Mouse (Mus musculus): ENCODE results near the gene Smyd4.

GRCm38 (mm10) chr11:75347596-75347995 lies 637 bp upstream of the Smyd4 start:
- TF ChIP-seq CTCF (IDR thresholded peaks at IDR 0.05; ENCODE audit: borderline replicate concordance, insufficient read depth, low read depth, low read length) (no peak), POLR2A (IDR thresholded peaks at IDR 0.05; ENCODE audit: borderline replicate concordance, insufficient read depth, low read length) (no peak)
